Mouse (Mus musculus) left cerebral cortex, adult 9 months (tissue): ENCODE measurements at regions not wholly inside any gene's neighbourhood (a gene's known extent, or its start where the extent isn't known, plus 50 kb on each side); places are given as distances from the start of the nearest gene placed in this dataset.
A peak's percentile ranks its signal among the peaks of the same experiment; 100 is the strongest.

Experiments
- DNase-seq, 2 experiments: peaks; one replicate each; pipeline ENCODE4 v3.0.0; 2022; ENCODE audit warnings: low spot score in 2 of 2

DNA sequence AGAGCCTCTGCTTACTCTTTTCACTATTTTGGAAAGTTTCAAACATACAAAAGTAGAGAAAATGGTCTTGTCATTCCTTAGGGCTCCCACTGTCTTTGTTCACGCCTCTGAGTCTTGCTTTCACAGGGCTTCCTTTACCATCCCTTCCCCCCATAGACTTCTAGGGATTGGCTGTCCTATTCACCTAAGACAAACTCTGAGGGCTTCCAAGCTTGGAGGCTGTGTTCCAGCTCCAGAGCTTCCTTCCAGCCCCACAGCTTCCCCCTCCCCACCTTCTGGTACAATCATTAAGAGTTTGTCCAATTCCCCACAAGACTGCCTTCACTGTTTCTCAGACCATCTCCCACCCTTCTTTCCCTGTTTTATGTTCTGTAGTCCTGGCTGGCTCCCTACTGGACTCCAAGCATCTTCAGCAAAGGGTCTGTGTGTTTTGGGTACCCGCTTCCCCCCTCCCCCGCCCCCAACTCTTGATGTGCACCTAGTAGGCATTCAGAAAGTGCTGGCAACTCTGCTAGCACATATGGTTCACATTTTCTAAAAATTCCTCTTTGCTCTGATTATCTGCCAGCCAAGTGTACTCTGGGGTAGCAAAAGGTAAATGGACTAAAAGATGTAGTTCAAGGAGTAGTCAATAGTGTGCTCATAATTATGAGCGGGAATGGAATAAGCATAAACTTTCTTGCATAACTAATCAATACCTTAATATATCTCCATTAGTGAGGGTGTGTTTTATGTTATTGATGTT lies 344.0 kb downstream of the Slc4a3 start:
- no peak for DNase-seq

DNA sequence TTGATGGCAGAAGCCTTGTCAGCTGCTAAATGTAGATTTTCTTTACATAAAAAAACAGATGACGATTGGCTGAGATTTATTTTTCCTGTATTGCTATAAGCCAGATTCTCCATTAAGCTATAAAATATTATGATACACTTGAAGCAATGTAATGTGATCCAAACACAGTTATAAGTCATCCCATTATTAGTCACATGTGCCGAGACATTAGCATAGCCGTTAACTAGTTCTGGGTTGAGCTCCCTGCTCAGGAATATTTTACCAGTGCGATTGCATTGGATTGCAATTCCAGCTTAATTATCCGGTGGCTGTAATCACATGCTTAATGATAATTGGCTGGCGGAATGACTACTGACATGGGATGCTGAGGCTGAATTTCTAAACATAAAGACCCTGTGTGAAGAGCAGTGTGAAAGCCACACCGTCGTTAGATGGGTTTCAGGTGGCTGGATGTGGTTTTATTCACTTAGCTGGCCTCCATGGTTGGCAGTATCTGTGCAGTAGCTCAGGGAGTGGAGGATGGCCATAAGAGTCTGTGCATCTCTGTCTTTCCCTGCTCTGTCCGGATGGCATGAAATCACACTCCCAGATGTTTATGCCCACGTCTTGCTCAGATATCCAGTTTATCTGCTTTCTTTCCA lies 344.7 kb downstream of the Slc4a3 start:
- DNase-seq, result no peak

DNA sequence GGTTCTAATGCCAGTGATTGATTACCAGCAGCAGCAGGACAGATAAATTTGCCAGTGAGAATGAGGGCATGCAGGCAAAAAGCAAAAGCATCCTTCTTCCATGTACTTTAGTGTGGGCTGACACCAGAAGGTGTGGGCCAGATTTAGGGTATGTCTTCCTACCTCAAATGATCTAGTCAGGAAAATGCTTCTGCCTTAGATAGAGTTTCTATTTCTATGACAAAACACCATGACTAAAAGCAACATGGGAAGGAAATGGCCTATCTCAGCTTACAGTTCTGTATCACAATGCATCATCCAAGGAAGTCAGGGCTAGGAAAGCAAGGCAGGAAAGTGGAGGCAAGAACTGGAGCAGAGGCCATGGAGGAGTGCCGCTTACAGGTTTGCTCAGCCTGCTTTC lies 349.5 kb downstream of the Slc4a3 start:
- DNase-seq, result peak in 1 of 2 experiments; percentile 11

DNA sequence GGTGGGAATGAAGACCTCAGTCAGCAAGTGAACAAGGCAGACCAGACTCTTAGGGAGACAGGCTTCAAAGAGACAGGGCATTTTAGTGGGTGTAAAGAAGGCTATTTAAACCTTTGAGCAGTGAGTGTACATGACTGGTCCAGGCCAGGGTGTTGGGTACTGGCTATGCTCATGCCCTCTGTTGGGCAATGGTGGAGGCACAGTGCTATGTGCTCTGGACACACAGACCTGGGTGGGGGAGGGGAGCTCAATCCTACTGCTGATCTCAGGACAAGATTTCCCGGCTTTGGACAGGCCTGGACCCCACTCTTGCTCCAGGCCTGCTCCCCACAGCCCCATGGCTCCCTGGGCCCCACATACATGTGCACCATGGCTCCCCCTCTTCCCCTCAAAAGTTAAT lies 355.1 kb downstream of the Slc4a3 start:
- DNase-seq, result no peak

DNA sequence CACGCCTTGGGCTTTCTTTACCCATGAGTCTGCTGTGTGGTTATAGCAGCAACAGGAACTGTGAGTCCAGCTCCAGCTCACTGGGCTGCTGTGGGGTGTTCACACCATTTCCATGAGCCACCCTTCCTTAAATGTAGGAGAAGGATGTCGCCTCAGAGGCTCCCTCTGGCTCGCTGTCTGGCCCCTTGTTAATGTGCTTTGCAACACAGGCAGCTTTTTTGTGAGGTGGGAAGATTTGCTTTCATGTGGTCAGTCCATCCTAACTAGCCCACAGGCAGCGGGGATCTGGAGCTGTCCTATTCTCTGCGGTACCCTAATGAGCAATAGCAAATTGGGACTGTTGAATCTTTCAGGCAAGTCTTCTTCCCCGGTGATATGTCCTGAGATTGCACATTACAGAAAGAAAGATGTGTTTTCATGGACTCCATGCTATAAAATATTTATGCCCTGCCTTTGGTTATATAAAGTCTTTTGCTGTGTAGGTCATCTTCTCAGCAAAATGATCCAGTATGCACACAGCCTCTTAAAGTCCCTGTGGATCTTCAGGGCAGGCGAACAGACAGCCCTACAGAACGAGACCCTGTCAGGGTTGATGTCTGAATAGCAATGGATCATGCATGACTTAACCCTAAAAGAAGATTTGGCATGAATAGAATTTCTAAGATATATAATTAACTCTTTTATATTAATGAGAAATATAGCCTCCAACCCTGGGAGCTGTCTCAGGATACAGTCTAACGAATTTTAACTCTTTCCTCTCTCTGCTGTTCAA lies 359.8 kb downstream of the Slc4a3 start:
- DNase-seq, result no peak

DNA sequence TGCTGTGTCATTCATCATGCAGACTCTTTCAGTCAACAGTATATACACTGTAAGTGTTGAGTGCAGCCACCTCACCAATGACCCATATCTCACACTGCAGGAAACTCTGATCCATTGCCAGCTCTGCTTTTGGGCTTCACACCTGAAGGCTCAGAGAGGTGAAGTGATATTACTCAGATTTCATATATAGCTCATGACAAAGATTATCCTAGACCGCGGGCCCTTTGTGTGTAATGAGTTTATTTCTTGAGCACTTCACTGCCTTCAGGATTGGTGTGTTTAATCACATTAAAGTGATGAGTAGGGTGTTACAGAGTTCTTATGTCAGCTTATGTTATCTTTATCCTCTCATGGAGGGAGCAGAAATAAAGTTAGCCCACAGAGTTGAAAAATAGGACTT lies 369.2 kb downstream of the Slc4a3 start:
- no peak for DNase-seq

DNA sequence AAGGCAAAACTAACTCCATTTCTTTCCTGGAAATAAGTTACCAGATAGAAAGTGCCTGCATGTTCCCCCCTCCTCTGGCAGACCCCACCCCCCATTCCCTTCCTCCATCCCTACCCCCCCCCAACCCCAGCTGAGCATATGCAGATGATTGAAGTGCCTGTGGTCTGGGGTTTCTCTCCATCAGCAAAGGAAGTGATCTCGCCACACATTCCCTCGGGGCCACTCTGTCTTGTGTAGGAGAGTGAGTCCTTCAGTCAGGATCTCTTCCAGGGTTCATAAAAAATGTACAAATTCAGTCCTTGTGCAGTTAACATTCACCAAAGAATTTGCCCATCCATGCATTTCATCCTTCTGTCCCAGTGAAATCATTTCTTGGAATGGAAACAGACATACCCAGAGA lies 370.1 kb downstream of the Slc4a3 start:
- no peak for DNase-seq

DNA sequence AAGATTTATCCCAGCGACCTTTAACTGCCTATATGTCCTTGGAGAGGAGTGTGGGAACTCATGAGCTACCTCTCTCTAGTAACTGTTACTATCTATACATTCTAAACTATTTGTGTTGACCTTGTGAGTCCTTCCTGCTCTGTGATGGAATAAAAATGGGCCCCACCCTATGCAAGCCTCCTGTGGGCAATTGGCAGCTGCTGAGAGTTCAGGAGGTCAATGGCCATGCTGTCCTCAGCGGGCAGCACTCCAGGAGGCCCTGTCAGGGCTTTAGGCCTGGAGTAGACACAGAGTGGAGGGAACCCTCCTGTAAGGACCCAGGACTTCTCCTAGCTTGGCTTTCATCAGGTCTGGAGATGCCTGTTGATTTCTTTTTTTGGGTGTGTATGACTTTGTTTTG lies 373.1 kb downstream of the Slc4a3 start:
- DNase-seq, result no peak

DNA sequence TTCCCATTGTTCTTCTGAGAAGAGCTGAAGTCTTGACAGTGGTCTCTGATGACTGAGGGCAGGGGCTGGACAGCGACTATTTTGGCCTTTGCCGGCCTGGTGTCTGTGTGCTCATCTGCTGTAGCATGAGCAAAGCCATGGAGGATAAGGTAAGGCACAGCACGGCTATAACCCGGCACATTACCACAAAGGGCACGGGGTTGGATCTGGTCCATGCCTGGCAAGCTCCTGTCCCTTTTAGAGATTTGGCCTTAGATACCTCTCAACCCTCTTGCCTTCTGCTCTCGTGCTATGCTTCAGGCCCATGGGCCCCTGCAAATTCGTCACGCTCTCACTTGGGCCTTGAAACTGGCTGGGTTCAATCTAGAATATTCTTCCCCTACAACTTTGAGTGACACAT lies 379.0 kb downstream of the Slc4a3 start:
- DNase-seq, result no peak

DNA sequence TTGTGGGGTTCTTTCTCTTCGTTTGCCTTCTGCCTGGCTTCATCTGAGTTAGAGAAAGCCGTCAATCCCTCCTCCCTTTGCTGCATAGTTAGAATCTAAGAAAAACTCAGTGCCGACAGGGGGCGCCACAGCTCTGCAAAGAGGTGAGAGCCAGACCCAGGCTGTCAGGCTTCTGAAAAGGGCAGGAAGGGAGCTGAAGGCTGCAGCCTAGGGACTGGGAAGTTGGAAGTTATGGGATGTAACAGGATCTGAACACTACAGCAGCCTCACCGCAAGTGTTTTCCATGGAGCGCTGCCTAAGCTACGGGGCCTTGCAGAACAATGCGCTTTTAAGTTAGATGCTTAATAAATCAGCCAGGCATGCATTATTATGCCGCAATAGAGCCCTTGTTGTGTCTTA lies 379.7 kb downstream of the Slc4a3 start:
- DNase-seq, result peak; percentile 74 to 98

DNA sequence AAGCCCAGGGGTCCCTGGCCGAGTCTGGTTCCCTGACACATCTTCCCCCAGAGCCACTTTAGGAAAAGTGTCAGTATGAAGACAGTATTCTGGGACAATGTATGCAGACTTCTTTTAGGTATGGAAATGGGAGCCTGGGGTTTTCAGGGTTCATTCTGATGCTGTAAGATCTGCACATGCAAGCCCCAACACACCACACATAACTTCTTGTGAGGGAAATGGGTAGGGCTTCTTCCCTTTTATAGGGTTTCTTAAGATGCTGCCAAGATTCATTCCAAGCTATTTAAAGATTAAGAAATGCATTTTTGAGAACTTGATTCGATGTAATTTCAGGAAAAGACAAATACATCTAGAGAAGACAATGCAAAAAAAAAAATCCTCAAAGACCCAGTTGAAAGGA lies 385.8 kb downstream of the Slc4a3 start:
- DNase-seq, result no peak

DNA sequence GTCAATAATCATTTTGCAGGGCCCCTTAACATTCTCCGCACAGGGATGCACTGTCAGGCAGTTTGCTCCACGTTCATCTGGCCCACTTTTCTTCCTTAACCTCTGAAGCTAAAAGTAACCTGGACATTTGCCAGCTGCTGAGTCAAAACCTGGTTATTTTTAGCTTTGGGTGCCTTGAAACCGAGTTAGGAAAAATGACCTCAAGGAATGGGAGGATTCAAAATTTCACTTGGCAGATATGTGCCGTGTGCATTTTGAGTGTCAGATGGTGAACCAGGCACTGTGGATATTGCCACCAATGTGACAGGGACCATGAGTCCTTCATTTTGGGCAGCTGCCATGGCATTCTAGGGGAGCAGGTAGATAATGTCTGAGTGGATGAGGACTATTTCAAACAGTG lies 387.8 kb downstream of the Slc4a3 start:
- DNase-seq, result no peak

DNA sequence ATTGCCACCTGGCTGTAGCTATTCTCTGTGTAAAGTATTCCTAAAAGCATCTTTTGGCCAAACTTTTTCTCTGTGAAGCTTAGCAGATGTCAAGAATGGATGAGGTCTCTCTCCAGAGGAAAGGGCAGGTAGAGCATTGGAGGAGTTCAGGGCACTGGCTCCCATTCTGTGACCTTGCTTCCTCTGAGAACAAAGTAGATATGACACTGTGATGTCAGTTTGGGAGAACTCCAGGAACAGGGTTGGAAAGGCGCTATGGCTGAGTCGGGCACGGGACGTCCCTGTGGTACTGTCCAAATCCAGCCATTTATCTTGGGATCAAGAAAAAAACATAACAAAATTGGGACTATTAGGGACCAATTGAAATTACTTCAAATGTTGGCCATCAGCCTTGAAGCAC lies 388.7 kb downstream of the Slc4a3 start:
- DNase-seq, result no peak

DNA sequence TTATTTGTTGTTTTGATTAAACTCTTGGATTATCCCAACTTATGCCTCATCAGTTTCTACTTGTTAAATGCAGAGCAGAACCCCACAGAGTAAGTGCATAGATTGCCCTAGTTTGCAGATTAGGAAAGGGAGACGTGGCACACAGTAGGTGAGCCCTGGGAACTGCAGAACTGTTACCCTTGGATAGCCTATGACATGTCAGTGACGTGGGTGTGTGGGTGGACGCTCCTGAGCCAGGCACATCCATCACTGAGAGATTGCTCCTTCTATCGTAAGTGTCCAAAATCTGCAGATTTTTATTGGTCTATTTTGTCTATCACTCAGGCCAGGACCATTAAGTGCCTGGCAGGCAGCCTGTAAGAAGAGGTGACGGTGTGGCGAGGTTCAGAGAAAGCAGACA lies 389.8 kb downstream of the Slc4a3 start:
- DNase-seq, result no peak

DNA sequence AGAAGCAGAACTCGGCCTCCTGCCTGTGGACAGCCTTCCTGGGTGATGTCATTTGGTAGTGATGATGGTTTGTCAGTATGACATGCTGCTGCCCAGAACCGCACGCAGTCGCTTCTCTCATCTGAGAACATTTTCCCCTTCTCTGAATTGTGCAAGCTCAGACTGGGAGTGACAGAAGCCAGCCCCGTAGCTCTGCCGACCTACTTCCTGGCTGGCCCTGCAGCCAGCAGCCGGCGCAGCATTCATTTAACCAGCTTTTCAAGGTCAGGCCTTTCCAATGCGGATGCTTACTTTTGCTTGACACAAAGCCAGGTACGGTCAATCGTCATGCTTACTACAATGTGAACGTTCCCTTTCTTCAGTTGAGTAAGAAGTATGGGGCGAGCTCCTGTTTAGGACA lies 390.5 kb downstream of the Slc4a3 start:
- peak in 1 of 2 experiments; percentile 17 for DNase-seq

DNA sequence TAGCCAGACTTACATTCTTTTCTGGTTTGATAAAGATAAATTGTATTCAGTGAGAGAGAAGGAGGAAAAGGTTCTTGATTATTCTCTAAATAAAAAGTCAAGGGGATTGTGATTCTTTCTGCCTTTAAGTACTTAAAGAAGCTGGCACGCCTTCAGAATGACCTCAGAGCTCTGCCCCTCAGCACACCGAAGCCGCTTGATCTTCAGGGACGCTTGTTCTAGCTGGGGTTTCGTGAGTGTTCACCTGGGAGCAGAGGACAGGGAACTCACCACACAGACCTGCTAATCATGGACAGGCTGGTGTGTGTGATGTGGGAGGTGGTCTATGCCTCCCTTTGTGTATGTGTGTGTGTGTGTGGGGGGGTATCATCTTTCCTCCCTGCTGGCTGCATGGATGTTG lies 391.3 kb downstream of the Slc4a3 start:
- DNase-seq, result no peak

DNA sequence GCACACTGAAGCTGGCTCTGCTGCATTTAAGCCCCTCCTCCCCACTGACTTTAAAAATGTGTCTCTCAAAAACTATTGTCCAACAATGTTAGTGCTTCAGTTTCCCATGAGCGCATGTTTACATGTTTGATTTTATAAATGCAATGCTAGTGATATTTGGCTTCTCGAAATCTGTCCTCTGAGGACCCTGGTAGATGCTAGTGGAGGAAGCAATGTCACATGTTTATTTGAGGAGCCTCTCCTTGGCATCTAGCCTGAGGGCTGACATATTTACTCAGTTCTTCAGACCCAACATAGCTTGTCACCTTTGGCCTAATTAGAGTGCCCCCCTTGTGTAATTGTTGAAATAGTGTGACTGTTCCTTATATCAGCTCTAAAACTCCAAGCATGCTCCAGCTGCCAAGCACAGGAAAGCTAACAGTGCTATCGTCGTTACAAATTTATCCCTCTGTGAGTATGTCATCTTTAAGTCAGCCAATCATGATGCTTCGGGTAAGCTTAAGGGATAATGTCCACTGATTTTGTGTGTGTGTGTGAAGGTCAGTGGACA lies 400.3 kb downstream of the Slc4a3 start:
- DNase-seq, result no peak

DNA sequence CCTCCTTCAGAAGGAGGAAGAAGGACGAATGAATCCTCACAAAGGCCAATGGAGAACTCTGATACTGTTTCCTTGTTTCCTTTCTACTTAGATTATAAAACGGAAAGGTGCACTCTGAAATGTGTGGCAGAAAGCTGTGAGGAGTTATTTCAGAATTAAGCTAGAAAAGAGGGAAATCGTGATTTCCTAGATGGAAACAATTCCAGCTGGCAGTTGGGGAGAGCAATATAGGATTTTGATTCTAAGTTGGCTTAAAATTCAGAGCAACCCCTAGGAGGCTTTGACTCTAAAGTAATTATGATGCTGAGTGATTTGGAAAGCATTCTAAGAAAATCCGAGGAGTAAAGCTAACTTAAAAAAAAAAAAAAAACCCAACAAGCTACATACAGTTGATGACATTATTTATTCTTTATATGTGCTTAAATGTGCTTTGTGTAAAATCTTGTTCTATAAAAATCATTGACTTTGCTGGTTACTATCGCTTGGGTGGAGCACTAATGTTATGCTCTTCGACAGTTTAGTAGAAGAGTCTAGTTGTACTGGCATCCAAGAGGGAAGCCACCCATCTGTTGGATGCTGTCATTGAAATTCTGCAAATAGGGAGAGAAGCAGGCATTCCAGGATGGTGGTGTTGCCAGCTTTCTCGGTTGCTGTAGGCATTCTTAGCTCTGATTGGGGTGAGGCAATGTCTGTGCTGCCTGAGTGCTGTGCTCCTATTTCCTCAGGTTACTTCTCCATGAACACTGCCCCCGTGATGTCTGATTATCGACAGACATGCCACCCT lies 432.3 kb downstream of the Slc4a3 start:
- DNase-seq, result peak in 1 of 2 experiments; percentile 46

DNA sequence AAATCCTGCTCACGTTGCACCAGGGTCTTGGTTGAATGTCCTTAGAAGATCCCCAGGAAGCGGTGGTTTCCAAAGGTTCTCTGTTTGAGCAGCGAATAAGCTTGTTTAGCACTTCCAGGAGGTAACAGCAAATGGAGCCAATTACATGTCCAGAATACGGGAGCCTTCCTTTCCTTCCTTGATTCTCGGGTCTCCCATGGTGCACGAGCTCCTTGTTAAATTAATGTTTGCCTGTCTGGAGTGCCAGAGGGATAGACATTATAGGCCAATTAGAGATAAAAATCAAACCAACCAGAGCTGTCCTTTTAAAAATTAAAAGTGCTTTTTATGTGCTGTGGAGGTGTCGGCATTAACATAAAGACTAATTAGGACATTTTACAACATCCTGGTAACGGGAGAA lies 437.0 kb downstream of the Slc4a3 start:
- DNase-seq, result no peak

DNA sequence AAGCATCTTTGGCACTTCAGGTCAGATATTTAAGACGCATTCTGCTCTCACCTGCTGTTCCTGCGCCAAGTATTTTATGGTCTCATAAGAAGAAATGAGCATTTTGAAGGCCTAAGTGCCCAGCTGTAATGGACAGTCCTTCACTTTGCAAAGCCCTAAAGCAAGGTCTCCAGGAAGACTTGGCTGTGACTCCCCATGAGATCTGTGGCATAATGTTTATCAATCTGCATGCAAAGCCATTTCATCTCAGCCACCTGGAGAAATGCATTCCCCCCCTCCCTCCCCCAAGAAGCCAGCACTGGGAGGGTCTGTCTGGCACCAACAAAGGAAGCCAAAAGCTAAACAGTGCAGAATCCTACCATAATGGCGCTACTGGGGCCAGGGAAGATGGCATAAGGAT lies 437.4 kb downstream of the Slc4a3 start:
- DNase-seq, result no peak

DNA sequence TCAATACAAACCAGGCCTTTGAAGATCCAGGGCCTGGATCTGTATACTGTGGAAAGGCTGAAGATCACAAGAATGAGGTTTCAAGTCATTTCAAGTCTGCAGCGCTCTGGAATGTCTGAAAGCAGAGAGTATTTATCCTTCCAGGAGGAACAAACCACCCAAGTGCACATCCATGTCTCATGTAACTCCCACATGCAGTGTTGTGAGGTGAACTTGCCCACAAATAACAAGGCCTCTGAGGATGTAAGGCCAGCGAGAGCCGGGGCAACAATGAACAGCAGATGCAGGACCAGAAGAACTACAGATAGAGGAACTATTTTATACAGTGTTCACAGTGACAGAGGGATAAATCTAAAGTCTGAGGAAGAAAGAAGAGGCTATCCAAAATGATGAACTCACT lies 442.4 kb downstream of the Slc4a3 start:
- no peak for DNase-seq

DNA sequence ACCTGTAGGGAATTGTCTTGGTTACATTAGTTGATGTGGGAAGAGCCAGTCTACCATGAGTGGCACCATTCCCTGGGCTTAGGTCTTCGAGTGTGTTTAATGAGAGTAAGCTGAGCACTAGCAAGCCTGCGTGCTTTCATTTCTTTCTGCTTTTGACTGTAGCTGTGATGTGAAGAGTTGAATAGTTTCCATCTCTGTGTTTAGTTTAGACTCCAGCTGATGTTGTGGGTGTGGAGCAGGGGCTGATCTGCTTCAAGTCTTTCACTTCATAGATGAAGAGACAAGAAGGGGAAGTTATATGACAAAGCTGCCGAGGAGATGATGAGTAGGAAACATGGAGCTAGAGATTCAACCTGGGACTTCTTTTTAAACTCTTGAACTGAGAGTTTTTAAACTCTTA lies 446.0 kb downstream of the Slc4a3 start:
- DNase-seq, result no peak
